ENCODE assay signal across 8 mouse cellular contexts in the genomic region with DNA sequence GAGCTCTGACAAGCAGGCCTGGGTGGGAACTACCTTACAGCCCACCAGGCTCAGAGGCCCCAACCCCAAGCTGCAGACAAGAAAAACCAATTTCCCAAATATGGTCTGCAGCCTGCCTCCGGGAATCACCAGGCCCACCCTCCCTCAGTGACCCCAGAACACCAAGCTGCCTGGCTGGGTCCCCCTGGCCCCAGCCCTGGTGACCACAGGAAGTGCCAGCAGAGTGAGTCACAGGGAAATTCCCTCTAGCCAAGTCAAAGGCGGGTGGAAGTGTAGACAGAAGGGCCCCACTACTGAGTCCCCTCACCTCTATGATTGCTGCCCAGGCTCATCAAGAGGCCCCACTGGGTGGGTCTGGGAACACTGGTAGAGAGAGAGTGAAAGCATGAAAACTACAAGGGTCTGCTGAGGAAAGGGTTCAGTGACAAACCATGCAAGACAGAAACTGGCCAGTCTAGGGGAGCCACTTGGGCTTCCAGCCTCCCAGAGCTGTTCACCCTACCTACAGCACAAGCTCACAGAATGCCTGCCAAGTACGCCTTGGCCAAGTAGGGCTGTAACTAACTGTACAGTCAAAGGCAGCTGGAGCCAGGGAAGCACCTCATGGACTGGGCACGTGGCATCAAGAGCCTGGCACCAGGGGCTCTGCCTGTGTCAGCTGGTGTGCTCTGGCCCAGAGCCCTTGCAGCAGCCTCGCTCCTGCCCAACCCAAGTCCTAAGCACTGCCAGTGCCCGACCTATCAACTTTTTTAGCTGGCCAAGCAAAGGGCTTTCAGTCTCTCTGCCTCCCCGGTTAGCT. TPM values are rescaled to one million over a fixed set of nuclear protein-coding genes. Genes with fewer than 3 reads are reported as not detected.
DNase-seq lines count a peak whose midpoint lies in the region; ATAC-seq lines count a peak whose summit lies in the region.

No protein-coding gene starts in this region.

- no peaks in the 10 kb centered on the region for H3K27me3 ChIP-seq in forebrain, embryonic 13.5 days
- no peaks in the 10 kb centered on the region for H3K27me3 ChIP-seq in stomach, embryonic 15.5 days (replicated peaks)

- no peaks in the 10 kb centered on the region for H3K9me3 ChIP-seq in forebrain, embryonic 13.5 days (replicated peaks)
- H3K9me3 ChIP-seq in stomach, embryonic 15.5 days, result no peaks in the 10 kb centered on the region

- no peaks in the 10 kb centered on the region; the same call in 1 of the 2 replicates for H3K36me3 ChIP-seq in forebrain, embryonic 13.5 days (ENCODE audit: poor library complexity, severe bottlenecking)
- 0 out of 2 replicates have a peak, but pooled peaks cover 5% of the 10 kb centered on the region for H3K36me3 ChIP-seq in stomach, embryonic 15.5 days

- ATAC-seq in forebrain, embryonic 13.5 days, result peak; percentile 44; the same call in 1 of the 2 replicates
- ATAC-seq in stomach, embryonic 15.5 days (ENCODE audit: insufficient read depth, low FRiP score, low read depth), result peak; percentile 59

- no peak overlapping the region for H3K9ac ChIP-seq in forebrain, embryonic 13.5 days
- H3K9ac ChIP-seq in stomach, embryonic 15.5 days, result no peak overlapping the region

- peak; percentile 88 for DNase-seq in 3134 (ENCODE audit: extremely low read depth, insufficient read length, low spot score)
- DNase-seq in adrenal gland, adult 8-10 months, result peak; percentile 89
- peak; percentile 90 to 92 for DNase-seq in heart, postnatal 10 days
- DNase-seq in kidney, postnatal 4 days, result peak; percentile 53 to 69
- peak; percentile 86 to 92 for DNase-seq in lung, adult 18-20 months
- DNase-seq in thymus, postnatal 25 days, result no peak

- peaks cover 46% of the 10 kb centered on the region for H3K4me1 ChIP-seq in forebrain, embryonic 13.5 days
- peaks cover 52% of the 10 kb centered on the region for H3K4me1 ChIP-seq in stomach, embryonic 15.5 days

- intact Hi-C loops in heart, postnatal 10 days (cut with DNase I), result no loop called here

- WGBS in forebrain, embryonic 13.5 days, result 80% methylated on average over 7 of the region's 7 CpGs
- 53% methylated on average over 7 of the region's 7 CpGs for WGBS in stomach, embryonic 15.5 days

- no peak overlapping the region for H3K4me3 ChIP-seq in forebrain, embryonic 13.5 days
- H3K4me3 ChIP-seq in stomach, embryonic 15.5 days (replicated peaks), result no peak overlapping the region

- H3K4me2 ChIP-seq in forebrain, embryonic 13.5 days, result no peak overlapping the region
- peak overlapping the region; percentile 2; the same call in 1 of the 2 replicates for H3K4me2 ChIP-seq in stomach, embryonic 15.5 days

- H3K27ac ChIP-seq in forebrain, embryonic 13.5 days, result no peak overlapping the region
- peak overlapping the region; percentile 75 for H3K27ac ChIP-seq in stomach, embryonic 15.5 days

RNA-seq across cellular contexts. Expression of a gene that starts 17.3 kb away (rescaled TPM):
- 100 to 1,000 TPM in 2 of 4 experiments, 10 to 100 TPM in 2; 86.1 to 150 (median 104) TPM for total RNA-seq in adrenal gland, adult 8-10 months (2022)
- polyA plus RNA-seq in forebrain, embryonic 13.5 days (2015; fragmentation: Nextera tagmentation; extraction: Ambion mirVana), result 49.9 and 50.0 TPM in 2 replicates
- total RNA-seq in heart, postnatal 10 days (2021), result 10 to 100 TPM; 48.0 to 54.2 TPM
- polyA plus RNA-seq in stomach, embryonic 15.5 days (2015; fragmentation: Nextera tagmentation; extraction: Ambion mirVana), result 38.7 and 39.7 TPM in 2 replicates

RNA-seq across cellular contexts. Expression of a gene that starts 35.5 kb away (rescaled TPM):
- not detected for total RNA-seq in adrenal gland, adult 8-10 months (2022)
- 1.7 TPM in 1 of 2 replicates, not detected in the other for polyA plus RNA-seq in forebrain, embryonic 13.5 days (2015; fragmentation: Nextera tagmentation; extraction: Ambion mirVana)
- total RNA-seq in heart, postnatal 10 days (2021), result under 1 TPM in 1 of 2 experiments, not detected in 1; 0.40 TPM
- polyA plus RNA-seq in stomach, embryonic 15.5 days (2015; fragmentation: Nextera tagmentation; extraction: Ambion mirVana), result 3,283 and 4,119 TPM in 2 replicates
